Comparison of ENCODE assay signal across 12 mouse cellular contexts in genomic region chr2:170127523-170127922, GRCm38 (mm10). TPM values are rescaled to one million over a fixed set of nuclear protein-coding genes. Genes with fewer than 3 reads are reported as not detected.
A peak's percentile ranks its signal among the peaks of the same experiment; 100 is the strongest.
DNase-seq lines count a peak whose midpoint lies in the region; ATAC-seq and TF ChIP-seq lines count a peak whose summit lies in the region.
"Had no signal": no experiment of that assay in that cellular context is flagged by ENCODE, and none has a peak within 500 bp of the region (broad histone marks: within the 10 kb centered on the region; RNA-seq: fewer than 3 reads in every experiment).

No protein-coding gene starts in this region.

- H3K27ac ChIP-seq in heart, embryonic 16.5 days (ENCODE audit: low read length): peak overlapping the region; percentile 16; the same call in 1 of the 2 replicates
- H3K27ac ChIP-seq in testis, adult 2 months (ENCODE audit: control insufficient read depth, insufficient read depth, low read depth, low read length): peak overlapping the region; percentile 36; the same call in 1 of the 2 replicates
- no peak overlapping the region for H3K27ac ChIP-seq in stomach, embryonic 16.5 days (ENCODE audit: low read length)
- H3K27ac ChIP-seq: intestine, embryonic 15.5 days; midbrain, embryonic 15.5 days had no signal

- TF ChIP-seq POLR2A in testis, adult 2 months (IDR thresholded peaks at IDR 0.05; ENCODE audit: control insufficient read depth, low read depth, low read length): no peak

- peak overlapping the region; percentile 25; the same call in 1 of the 2 replicates for H3K4me2 ChIP-seq in heart, embryonic 16.5 days (ENCODE audit: low read depth, low read length)
- H3K4me2 ChIP-seq in stomach, embryonic 16.5 days (ENCODE audit: low read depth, low read length): no peak overlapping the region
- H3K4me2 ChIP-seq: intestine, embryonic 15.5 days; midbrain, embryonic 15.5 days had no signal

- TF ChIP-seq CTCF in testis, adult 2 months (IDR thresholded peaks at IDR 0.05; ENCODE audit: control insufficient read depth, insufficient read depth, insufficient replicate concordance, low read depth, low read length): no peak

- H3K9ac ChIP-seq in heart, embryonic 16.5 days (ENCODE audit: low read length): no peak overlapping the region; the same call in 1 of the 2 replicates
- H3K9ac ChIP-seq in stomach, embryonic 16.5 days (ENCODE audit: low read length): 0 out of 2 replicates have a peak overlapping the region, but pooled peaks have one; percentile 16
- H3K9ac ChIP-seq: intestine, embryonic 15.5 days; midbrain, embryonic 15.5 days had no signal

- no peaks in the 10 kb centered on the region for H3K27me3 ChIP-seq in heart, embryonic 16.5 days (ENCODE audit: control insufficient read depth, insufficient read depth, low read length)
- H3K27me3 ChIP-seq in testis, adult 2 months (ENCODE audit: control insufficient read depth, insufficient read depth, low read length): no peaks in the 10 kb centered on the region
- H3K27me3 ChIP-seq in stomach, embryonic 16.5 days (ENCODE audit: control insufficient read depth, insufficient read depth, low read length): no peaks in the 10 kb centered on the region
- H3K27me3 ChIP-seq: intestine, embryonic 15.5 days; midbrain, embryonic 15.5 days; Patski had no signal

- no peak overlapping the region for H3K4me3 ChIP-seq in heart, embryonic 16.5 days (ENCODE audit: low read length)
- H3K4me3 ChIP-seq in testis, adult 2 months (ENCODE audit: control insufficient read depth, low read depth, low read length): peak overlapping the region; percentile 56
- no peak overlapping the region for H3K4me3 ChIP-seq in stomach, embryonic 16.5 days (replicated peaks; ENCODE audit: low read length)
- H3K4me3 ChIP-seq: intestine, embryonic 15.5 days; midbrain, embryonic 15.5 days had no signal

- no peak for ATAC-seq in heart, embryonic 16.5 days (replicated peaks; ENCODE audit: extremely low read depth, insufficient read depth, low FRiP score)
- ATAC-seq in inflammation-experienced regulatory T-cells, adult 6 months: peak; percentile 15
- no peak for ATAC-seq in stomach, embryonic 16.5 days (ENCODE audit: insufficient read depth, low FRiP score)
- ATAC-seq: intestine, embryonic 15.5 days; midbrain, embryonic 15.5 days; Patski had no signal

- peaks cover 45% of the 10 kb centered on the region for H3K4me1 ChIP-seq in heart, embryonic 16.5 days (ENCODE audit: control insufficient read depth, insufficient read depth, low read length)
- H3K4me1 ChIP-seq in testis, adult 2 months (ENCODE audit: control insufficient read depth, insufficient read depth, low read length): peaks cover 10% of the 10 kb centered on the region
- H3K4me1 ChIP-seq in stomach, embryonic 16.5 days (ENCODE audit: control insufficient read depth, insufficient read depth, low read length): peaks cover 30% of the 10 kb centered on the region

- no peak for DNase-seq in heart, adult 9 months (ENCODE audit: low spot score in 2 of 2)
- no peak for DNase-seq in testis, postnatal 10 days (ENCODE audit: low spot score)
- no peak for DNase-seq in ovary, postnatal 10 days (ENCODE audit: low spot score)
- DNase-seq in kidney, adult 18-20 months: no peak
- DNase-seq: thymus, postnatal 36 days had no signal

- 37% methylated on average over 3 of the region's 3 CpGs for WGBS in heart, embryonic 16.5 days
- WGBS in stomach, embryonic 16.5 days: 59% methylated on average over 3 of the region's 3 CpGs

- H3K36me3 ChIP-seq in heart, embryonic 16.5 days (ENCODE audit: control insufficient read depth, insufficient read depth): peaks cover 2% of the 10 kb centered on the region; the same call in 1 of the 2 replicates
- H3K36me3 ChIP-seq in testis, adult 2 months (ENCODE audit: control insufficient read depth, insufficient read depth, low read length): no peaks in the 10 kb centered on the region
- peaks cover 3% of the 10 kb centered on the region; the same call in 1 of the 2 replicates for H3K36me3 ChIP-seq in stomach, embryonic 16.5 days (ENCODE audit: control insufficient read depth, insufficient read depth, low read length)
- H3K36me3 ChIP-seq: midbrain, embryonic 15.5 days had no signal

- H3K9me3 ChIP-seq in heart, embryonic 16.5 days (replicated peaks; ENCODE audit: control insufficient read depth, low read length): no peaks in the 10 kb centered on the region
- no peaks in the 10 kb centered on the region for H3K9me3 ChIP-seq in stomach, embryonic 16.5 days (replicated peaks; ENCODE audit: control insufficient read depth, low read length)
- H3K9me3 ChIP-seq: intestine, embryonic 15.5 days; midbrain, embryonic 15.5 days had no signal

RNA-seq across cellular contexts. Expression of gene Zfp217, which starts 20.4 kb away (rescaled TPM):
- polyA plus RNA-seq in heart, embryonic 16.5 days (2015; fragmentation: Nextera tagmentation; extraction: Ambion mirVana): 3.2 and 3.6 TPM in 2 replicates
- polyA plus RNA-seq in testis, adult 2 months (2012; rRNA removed): 74.6 and 80.0 TPM in 2 replicates
- 10 to 100 TPM in 1 of 3 experiments, 1 to 10 TPM in 2; 8.6 to 11.1 (median 8.6) TPM for polyA plus RNA-seq in inflammation-experienced regulatory T-cells, adult 6 months (2017; shearing (Covaris generic))
- polyA plus RNA-seq in stomach, embryonic 16.5 days (2015; fragmentation: Nextera tagmentation; extraction: Ambion mirVana): 3.0 and 3.2 TPM in 2 replicates
